Mouse (Mus musculus) stomach, embryonic 16.5 days (tissue): ENCODE results near the gene Krtdap. TPM values are rescaled to one million over a fixed set of nuclear protein-coding genes. Genes with fewer than 3 reads are reported as not detected.

Source experiments
- ATAC-seq: fragments of 200-750 bp; cut with Nextera tagmentation; 2 replicates; pipeline ENCODE4 v1.8.0; 2017; ENCODE audit warnings: moderate number of reproducible peaks, moderate TSS enrichment; ENCODE audit not compliant: insufficient read depth, low FRiP score
- H3K27ac ChIP-seq: fragments of 300-500 bp; sonication (generic); 2 replicates; pipeline ENCODE4 v1.5.1; 2014; ENCODE audit warnings: low read length
- H3K27me3 ChIP-seq: fragments of 300-500 bp; sonication (generic); 2 replicates; pipeline ENCODE4 v1.6.1; 2014; ENCODE audit warnings: low read length, control low read depth, mixed read lengths; ENCODE audit not compliant: control insufficient read depth, insufficient read depth
- H3K36me3 ChIP-seq: fragments of 300-500 bp; sonication (generic); 2 replicates; pipeline ENCODE4 v1.6.1; 2014; ENCODE audit warnings: low read length; ENCODE audit not compliant: control insufficient read depth, insufficient read depth
- H3K4me1 ChIP-seq: fragments of 300-500 bp; sonication (generic); 2 replicates; pipeline ENCODE4 v1.6.1; 2014; ENCODE audit warnings: low read length, control low read depth, mixed read lengths; ENCODE audit not compliant: control insufficient read depth, insufficient read depth
- H3K4me2 ChIP-seq: fragments of 300-500 bp; sonication (generic); 2 replicates; pipeline ENCODE4 v1.6.1; 2014; ENCODE audit warnings: low read depth, low read length, mixed read lengths
- H3K4me3 ChIP-seq: fragments of 300-500 bp; sonication (generic); replicated peaks from 2 replicates; pipeline ENCODE4 v1.5.1; 2014; ENCODE audit warnings: mild to moderate bottlenecking, low read length
- H3K9ac ChIP-seq: fragments of 300-500 bp; sonication (generic); 2 replicates; pipeline ENCODE4 v1.6.1; 2014; ENCODE audit warnings: low read length
- H3K9me3 ChIP-seq: fragments of 300-500 bp; sonication (generic); replicated peaks from 2 replicates; pipeline ENCODE4 v1.6.1; 2016; ENCODE audit warnings: low read length, control low read depth; ENCODE audit not compliant: control insufficient read depth
- WGBS: fragments of 180-500 bp; shearing (Covaris S2); extraction: QIAGEN DNeasy Blood & Tissue Kit; methylation state at CpG from one replicate; pipeline ENCODE4 v1.1.7; 2014; 5-methylcytosine and 5-hydroxymethylcytosine counted together
- polyA plus RNA-seq: library from polyadenylated mRNA; unstranded; fragments of >200 nt; fragmentation: Nextera tagmentation; extraction: Ambion mirVana; gene quantifications from 2 replicates; pipeline ENCODE4 v1.2.1, GENCODE M21; 2015

Gene Krtdap
- polyA plus RNA-seq, 1 experiment from 2014 or later = 767 TPM

DNA sequence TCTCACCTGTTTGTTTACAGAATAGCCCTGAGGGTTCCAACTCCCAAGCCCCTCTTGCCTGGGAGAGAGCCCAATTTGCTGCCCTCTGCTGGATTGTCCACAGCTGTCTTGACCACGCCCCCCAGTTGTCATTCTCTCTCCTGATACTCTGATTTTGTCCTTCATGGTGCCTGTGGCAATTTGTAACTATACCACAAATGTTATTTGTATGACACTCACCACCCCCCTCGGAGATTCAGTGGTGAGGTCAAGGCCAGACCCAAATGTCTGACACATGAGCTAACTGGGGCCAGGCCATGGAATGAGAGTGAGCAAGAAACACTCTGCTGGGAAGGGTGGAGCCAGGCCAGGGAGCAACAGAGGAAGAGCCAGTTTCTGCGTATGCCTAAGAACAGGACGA is 28.8 kb upstream of the Krtdap start:
- no peaks in the 10 kb centered on the region for H3K27me3 ChIP-seq
- peak overlapping the region; percentile 49; the same call in 1 of the 2 replicates for H3K27ac ChIP-seq
- no peak overlapping the region for H3K4me2 ChIP-seq
- H3K9me3 ChIP-seq = peaks cover 9% of the 10 kb centered on the region; the same call in 1 of the 2 replicates
- ATAC-seq = peak; percentile 14; the same call in 1 of the 2 replicates
- peaks cover 8% of the 10 kb centered on the region; the same call in 1 of the 2 replicates for H3K36me3 ChIP-seq
- no peak overlapping the region for H3K4me3 ChIP-seq
- WGBS = 20% methylated on average over 4 of the region's 4 CpGs
- 0 out of 2 replicates have a peak, but pooled peaks cover 3% of the 10 kb centered on the region for H3K4me1 ChIP-seq
- H3K9ac ChIP-seq = no peak overlapping the region

DNA sequence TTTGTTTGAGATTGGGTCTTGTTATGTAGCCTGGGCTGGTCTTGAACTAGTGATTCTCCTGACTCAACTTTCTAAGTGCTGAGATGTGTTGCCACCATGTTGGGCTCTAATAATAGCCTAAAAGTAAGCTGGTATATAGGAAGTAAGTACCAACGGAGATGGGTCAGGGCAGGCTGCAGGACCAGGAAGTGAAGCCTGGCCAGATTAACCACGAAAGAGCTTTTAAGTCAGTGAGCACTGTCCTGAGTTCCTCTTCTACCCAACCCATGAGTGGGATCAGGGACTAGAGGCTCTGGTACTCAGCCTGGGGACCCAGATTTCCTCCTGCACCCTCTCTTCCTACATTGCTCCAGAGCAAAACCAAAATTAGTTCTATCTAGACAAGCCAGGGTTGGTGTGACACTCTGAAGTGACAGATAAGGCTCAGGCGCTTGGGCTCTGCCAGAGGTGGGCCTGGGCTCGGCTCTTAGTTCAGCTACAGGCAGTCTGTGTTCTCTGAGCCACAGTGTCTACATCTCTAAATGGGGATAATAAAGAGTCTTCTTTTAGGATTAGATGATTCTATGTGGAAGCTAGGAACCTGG is 25.8 kb upstream of the Krtdap start:
- Histone ChIP-seq H3K27me3 (no peaks in the 10 kb centered on the region), H3K4me3 (no peak overlapping the region), H3K36me3 (no peaks in the 10 kb centered on the region), H3K4me1 (0 out of 2 replicates have a peak, but pooled peaks cover 3% of the 10 kb centered on the region), H3K9me3 (no peaks in the 10 kb centered on the region), H3K27ac (no peak overlapping the region), H3K9ac (no peak overlapping the region), H3K4me2 (no peak overlapping the region)
- ATAC-seq = no peak
- 67% methylated on average over 4 of the region's 4 CpGs for WGBS

DNA sequence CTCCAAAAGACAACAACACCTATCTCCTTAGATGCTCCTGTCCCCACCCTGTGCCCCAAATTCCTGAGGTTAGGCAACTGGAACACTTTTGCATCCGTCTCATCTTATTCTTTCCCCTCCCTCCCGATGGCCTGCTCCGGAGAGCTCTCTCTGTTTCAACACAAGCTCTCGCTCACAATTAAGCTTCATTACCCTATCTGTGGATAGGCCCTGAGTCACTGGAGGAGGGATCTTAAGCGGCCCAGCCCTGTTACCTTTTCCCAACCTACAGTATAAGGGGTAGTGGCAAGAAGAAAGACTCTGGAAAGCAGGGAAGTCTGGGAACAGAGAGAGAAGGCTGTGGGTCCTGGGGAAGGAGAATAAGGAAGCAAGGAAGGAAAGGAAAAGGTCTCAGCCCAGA is 24.2 kb upstream of the Krtdap start, which contains the start of gene Dmkn:
Dmkn (plus strand) TSS at position 301 of the 400 bp plus-strand sequence.
- ATAC-seq = peak; percentile 32; the same call in 1 of the 2 replicates
- WGBS = 57% methylated on average over 5 of the region's 5 CpGs
- Histone ChIP-seq H3K4me1 (0 out of 2 replicates have a peak, but pooled peaks cover 3% of the 10 kb centered on the region), H3K27ac (peak within 1 kb of the TSS; percentile 46; the same call in 1 of the 2 replicates), H3K36me3 (no peaks in the 10 kb centered on the region), H3K9ac (no peak within 1 kb of the TSS; the same call in 1 of the 2 replicates), H3K9me3 (no peaks in the 10 kb centered on the region), H3K27me3 (no peaks in the 10 kb centered on the region), H3K4me3 (no peak within 1 kb of the TSS), H3K4me2 (no peak within 1 kb of the TSS)

DNA sequence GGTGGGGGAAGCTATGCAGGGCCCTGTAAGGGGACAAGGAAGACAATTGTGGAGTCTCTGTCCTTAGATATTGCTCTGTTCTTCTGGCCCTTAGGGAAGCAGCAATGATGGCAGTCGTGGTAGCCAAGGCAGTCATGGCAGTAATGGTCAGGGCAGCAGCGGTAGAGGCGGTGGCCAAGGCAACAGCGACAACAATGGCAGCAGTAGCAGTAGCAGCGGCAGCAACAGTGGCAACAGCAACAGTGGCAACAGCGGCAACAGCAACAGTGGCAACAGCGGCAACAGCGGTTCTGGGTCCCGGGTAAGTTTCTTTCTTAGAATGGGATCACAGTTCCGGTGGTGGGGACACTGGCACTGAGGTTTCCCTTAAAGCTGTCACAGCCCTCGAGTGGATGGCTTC is 22.5 kb upstream of the Krtdap start:
- Histone ChIP-seq H3K9me3 (no peaks in the 10 kb centered on the region), H3K4me3 (no peak overlapping the region), H3K27ac (no peak overlapping the region), H3K9ac (no peak overlapping the region), H3K4me2 (no peak overlapping the region), H3K27me3 (no peaks in the 10 kb centered on the region), H3K4me1 (no peaks in the 10 kb centered on the region), H3K36me3 (no peaks in the 10 kb centered on the region)
- WGBS = 37% methylated on average over 11 of the region's 11 CpGs
- no peak for ATAC-seq

DNA sequence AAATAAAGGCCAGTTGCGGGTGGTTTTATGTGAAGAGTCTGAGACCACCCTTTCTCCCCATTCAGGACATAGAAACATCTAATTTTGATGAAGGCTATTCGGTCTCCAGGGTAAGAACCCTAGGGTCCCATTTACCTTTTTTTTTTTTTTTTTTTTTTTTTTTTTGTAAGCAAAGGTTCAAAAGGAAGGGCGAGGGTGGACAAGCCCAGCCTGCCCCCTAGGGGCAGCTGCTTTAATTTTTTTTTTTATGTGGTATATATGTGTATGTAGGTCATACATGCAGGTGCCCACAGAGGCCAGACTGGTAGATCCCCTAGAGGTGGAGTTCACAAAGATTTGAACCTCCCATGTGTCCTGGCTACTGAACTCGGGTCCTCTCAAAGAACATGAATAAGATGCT is 21.3 kb upstream of the Krtdap start:
- Histone ChIP-seq H3K9ac (no peak overlapping the region), H3K36me3 (no peaks in the 10 kb centered on the region), H3K4me2 (no peak overlapping the region), H3K9me3 (no peaks in the 10 kb centered on the region), H3K4me1 (no peaks in the 10 kb centered on the region), H3K4me3 (no peak overlapping the region), H3K27me3 (no peaks in the 10 kb centered on the region), H3K27ac (no peak overlapping the region)
- no peak for ATAC-seq
- WGBS = 91% methylated on average over 4 of the region's 4 CpGs

DNA sequence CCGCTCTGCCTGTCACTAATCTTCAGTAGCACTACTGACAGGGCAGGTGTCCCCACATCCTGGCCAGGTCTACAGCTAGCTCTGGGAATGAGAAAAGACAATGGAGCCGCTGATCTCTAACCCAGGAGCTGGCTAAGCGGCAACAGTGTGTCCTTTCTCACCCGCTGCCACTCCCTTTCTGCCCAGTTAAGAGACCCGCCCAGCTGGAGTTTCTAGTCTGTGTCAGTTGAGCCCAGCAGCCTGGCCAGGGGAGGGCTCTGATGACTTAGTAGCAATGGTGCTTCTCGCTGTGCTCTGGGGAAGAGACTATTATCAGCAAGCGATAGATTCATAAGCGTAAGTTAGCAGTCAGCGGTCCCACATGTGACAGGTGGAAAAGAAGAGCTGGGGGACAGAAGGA is 18.5 kb upstream of the Krtdap start:
- H3K36me3 ChIP-seq = no peaks in the 10 kb centered on the region
- H3K4me3 ChIP-seq = no peak overlapping the region
- H3K27ac ChIP-seq = peak overlapping the region; percentile 28
- peak; percentile 77 for ATAC-seq
- no peak overlapping the region for H3K4me2 ChIP-seq
- H3K9ac ChIP-seq = 0 out of 2 replicates have a peak overlapping the region, but pooled peaks have one; percentile 12
- WGBS = 23% methylated on average over 9 of the region's 9 CpGs
- no peaks in the 10 kb centered on the region for H3K4me1 ChIP-seq
- H3K9me3 ChIP-seq = no peaks in the 10 kb centered on the region
- H3K27me3 ChIP-seq = no peaks in the 10 kb centered on the region

DNA sequence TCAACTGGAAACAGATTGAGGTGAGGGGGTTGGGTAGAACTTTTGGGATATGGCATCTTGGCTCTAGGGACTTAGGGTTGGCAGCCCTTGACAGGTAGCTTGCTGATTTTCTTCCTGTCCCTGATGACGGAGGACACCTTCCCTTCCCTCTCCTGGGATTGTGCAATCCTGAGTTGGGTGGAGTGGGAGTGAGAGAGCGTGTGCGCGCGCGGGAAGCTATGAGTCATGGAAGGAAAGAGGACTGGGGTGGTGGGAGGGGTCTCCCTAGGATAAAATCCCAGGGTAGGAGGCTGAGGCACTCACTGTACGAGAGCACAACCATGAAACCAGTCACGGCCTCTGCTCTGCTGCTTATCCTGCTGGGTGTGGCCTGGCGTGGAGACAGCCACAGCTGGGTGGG is 11.6 kb upstream of the Krtdap start:
- Histone ChIP-seq H3K9me3 (no peaks in the 10 kb centered on the region), H3K9ac (peak overlapping the region; percentile 4; the same call in 1 of the 2 replicates), H3K36me3 (no peaks in the 10 kb centered on the region), H3K4me3 (no peak overlapping the region; the same call in 1 of the 2 replicates), H3K4me2 (no peak overlapping the region), H3K27ac (no peak overlapping the region; the same call in none of the 2 replicates), H3K27me3 (no peaks in the 10 kb centered on the region), H3K4me1 (no peaks in the 10 kb centered on the region)
- peak; percentile 59; the same call in 1 of the 2 replicates for ATAC-seq
- 68% methylated on average over 9 of the region's 9 CpGs for WGBS

DNA sequence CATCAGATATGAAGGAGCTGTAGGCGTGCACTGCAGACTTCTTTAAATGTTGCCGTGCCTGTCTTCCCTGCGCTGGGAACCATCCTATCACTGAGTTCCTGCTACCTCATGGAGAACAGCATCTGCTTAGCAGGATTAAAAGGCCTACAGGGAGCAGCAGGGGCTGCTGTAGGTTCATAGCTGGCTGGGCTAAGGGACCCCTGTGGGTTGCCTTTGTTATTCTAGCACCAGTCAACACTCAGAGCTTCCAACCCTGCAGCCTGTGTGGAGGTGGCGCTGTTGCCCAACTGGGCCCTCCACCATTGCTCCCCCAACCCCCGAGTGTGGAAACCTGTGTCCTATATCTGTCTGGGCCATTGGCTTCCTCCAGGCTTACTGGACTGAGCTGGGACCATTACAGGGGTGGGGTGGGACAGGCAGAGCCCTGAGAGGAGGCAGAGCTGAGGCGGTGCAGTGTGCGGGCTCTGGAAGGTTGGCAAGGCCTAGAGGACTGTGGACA is 10.6 kb upstream of the Krtdap start:
- Histone ChIP-seq H3K4me3 (peak overlapping the region; percentile 13), H3K9ac (no peak overlapping the region), H3K9me3 (no peaks in the 10 kb centered on the region), H3K36me3 (no peaks in the 10 kb centered on the region), H3K4me1 (no peaks in the 10 kb centered on the region), H3K4me2 (peak overlapping the region; percentile 33; the same call in 1 of the 2 replicates), H3K27ac (no peak overlapping the region), H3K27me3 (no peaks in the 10 kb centered on the region)
- WGBS = 62% methylated on average over 7 of the region's 7 CpGs
- no peak for ATAC-seq

DNA sequence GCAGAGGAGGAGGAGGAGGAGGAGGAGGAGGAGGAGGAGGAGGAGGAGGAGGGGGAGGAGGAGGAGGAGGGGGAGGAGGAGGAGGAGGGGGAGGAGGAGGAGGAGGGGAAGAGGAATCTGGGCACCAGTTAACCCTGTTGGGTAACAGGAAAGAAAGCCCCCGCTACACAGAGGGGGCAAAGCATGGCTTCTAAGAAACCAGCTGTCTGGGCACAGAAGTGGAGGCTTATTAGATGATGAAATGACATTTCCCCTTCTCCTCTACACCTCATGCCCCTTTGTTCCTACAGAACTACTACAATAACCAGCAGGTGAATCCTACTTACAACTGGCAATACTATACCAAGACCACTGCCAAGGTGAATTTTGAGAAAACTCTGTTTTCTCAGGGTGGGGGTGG is 9.8 kb upstream of the Krtdap start:
- Histone ChIP-seq H3K27me3 (no peaks in the 10 kb centered on the region), H3K4me2 (no peak overlapping the region), H3K9me3 (no peaks in the 10 kb centered on the region), H3K36me3 (no peaks in the 10 kb centered on the region), H3K4me3 (no peak overlapping the region), H3K27ac (no peak overlapping the region), H3K9ac (no peak overlapping the region; the same call in 1 of the 2 replicates), H3K4me1 (no peaks in the 10 kb centered on the region)
- WGBS = 81% methylated on average over 1 of the region's 1 CpGs
- ATAC-seq = no peak
